Mouse (Mus musculus) embryonic facial prominence, embryonic 10.5 days (tissue): ENCODE data around the gene Apof. TPM values are rescaled to one million over a fixed set of nuclear protein-coding genes. Genes with fewer than 3 reads are reported as not detected.

Experiments
- DNase-seq: peaks from one replicate; pipeline ENCODE4 v3.0.0-alpha.2; 2017; ENCODE audit warnings: low spot score
- H3K27ac ChIP-seq: fragments of 300-500 bp; sonication (generic); replicated peaks from 2 replicates; pipeline ENCODE4 v1.5.1; 2016; ENCODE audit warnings: mild to moderate bottlenecking
- H3K27me3 ChIP-seq: fragments of 300-500 bp; sonication (generic); replicated peaks from 2 replicates; pipeline ENCODE4 v1.6.1; 2016; ENCODE audit warnings: low read depth, mild to moderate bottlenecking; ENCODE audit not compliant: poor library complexity, severe bottlenecking
- H3K36me3 ChIP-seq: fragments of 300-500 bp; sonication (generic); replicated peaks from 2 replicates; pipeline ENCODE4 v1.6.1; 2016; ENCODE audit warnings: mild to moderate bottlenecking, moderate library complexity
- H3K4me1 ChIP-seq: fragments of 300-500 bp; sonication (generic); 2 replicates; pipeline ENCODE4 v1.6.1; 2016
- H3K4me3 ChIP-seq: fragments of 300-500 bp; sonication (generic); 2 replicates; pipeline ENCODE4 v1.5.1; 2016; ENCODE audit warnings: mild to moderate bottlenecking, moderate library complexity
- H3K9me3 ChIP-seq: fragments of 300-500 bp; sonication (generic); 2 replicates; pipeline ENCODE4 v1.6.1; 2016; ENCODE audit warnings: mild to moderate bottlenecking
- WGBS: fragments of 180-500 bp; shearing (Covaris S2); methylation state at CpG from one replicate; pipeline ENCODE4 v1.1.7; 2016; 5-methylcytosine and 5-hydroxymethylcytosine counted together
- polyA plus RNA-seq: library from polyadenylated mRNA; unstranded; fragments of >200 nt; fragmentation: Nextera tagmentation; extraction: Ambion mirVana; gene quantifications from 2 replicates; pipeline ENCODE4 v1.2.1, GENCODE M21; 2016

The Apof gene
- polyA plus RNA-seq, 1 experiment from 2014 or later: not detected

DNA sequence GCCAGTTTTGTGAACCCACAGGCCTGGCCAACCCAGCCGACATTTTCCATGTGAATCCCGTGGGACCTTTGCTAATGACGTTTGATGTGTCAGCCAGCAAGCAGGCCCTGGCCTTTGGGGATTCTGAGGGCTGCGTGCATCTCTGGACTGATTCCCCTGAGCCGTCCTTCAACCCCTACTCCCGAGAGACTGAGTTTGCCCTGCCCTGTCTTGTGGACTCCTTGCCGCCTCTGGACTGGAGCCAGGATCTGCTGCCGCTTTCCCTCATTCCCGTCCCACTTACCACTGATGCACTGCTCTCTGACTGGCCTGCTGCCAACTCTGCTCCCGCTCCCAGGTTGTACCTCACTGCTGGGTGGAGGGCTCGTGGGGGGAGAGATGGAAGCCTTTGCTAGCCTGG, 41.7 kb downstream of the Apof start:
- no peak overlapping the region for H3K4me3 ChIP-seq
- no peak overlapping the region for H3K27ac ChIP-seq
- H3K27me3 ChIP-seq: no peaks in the 10 kb centered on the region
- H3K9me3 ChIP-seq: no peaks in the 10 kb centered on the region
- DNase-seq: no peak
- WGBS: 92% methylated on average over 11 of the region's 11 CpGs
- H3K36me3 ChIP-seq: peaks cover 91% of the 10 kb centered on the region
- no peaks in the 10 kb centered on the region for H3K4me1 ChIP-seq

DNA sequence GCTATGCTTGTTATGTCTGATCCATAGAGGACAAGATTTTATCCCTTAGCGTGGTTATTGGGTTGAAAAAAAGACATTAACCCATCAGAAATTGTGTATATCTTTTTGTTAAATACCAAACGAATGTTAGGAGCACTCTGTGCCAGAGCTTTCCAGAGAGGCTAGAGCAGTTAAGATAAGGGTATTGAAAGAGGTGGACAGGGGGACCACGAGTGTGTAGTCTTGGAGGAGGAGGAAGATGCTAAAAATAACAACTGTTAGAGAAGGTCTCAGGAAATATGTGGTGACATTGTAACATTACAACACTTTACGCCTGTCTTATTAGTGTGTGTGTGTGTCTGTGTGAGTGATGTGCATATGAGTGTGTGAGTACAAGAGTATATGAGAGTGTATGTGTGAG, 42.4 kb downstream of the Apof start:
- H3K4me3 ChIP-seq: no peak overlapping the region
- no peaks in the 10 kb centered on the region for H3K4me1 ChIP-seq
- H3K27ac ChIP-seq: no peak overlapping the region
- DNase-seq: no peak
- WGBS: 89% methylated on average over 4 of the region's 4 CpGs
- no peaks in the 10 kb centered on the region for H3K9me3 ChIP-seq
- peaks cover 94% of the 10 kb centered on the region for H3K36me3 ChIP-seq
- no peaks in the 10 kb centered on the region for H3K27me3 ChIP-seq

DNA sequence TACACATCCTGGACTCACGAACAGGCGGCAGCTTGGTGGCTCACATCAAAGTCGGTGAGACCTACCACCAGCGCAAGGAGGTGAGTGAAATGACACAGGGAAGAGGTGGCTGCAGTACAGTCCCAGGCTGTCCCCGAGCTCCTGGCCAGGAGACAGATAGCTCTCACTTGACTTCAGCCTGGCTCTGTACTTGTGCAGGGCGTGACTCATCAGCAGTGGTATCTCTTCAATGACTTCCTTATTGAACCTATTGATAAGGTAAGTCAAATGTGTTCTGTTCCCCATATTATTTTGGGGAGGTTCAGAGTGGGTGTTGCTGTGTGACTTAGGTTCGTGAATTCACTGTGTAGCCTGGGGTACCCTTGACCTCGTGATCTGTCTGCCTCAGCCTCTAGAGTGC, 47.1 kb downstream of the Apof start:
- H3K27me3 ChIP-seq: no peaks in the 10 kb centered on the region
- no peaks in the 10 kb centered on the region for H3K9me3 ChIP-seq
- no peak overlapping the region for H3K4me3 ChIP-seq
- H3K27ac ChIP-seq: no peak overlapping the region
- H3K4me1 ChIP-seq: no peaks in the 10 kb centered on the region
- 91% methylated on average over 8 of the region's 8 CpGs for WGBS
- H3K36me3 ChIP-seq: peaks cover 100% of the 10 kb centered on the region
- DNase-seq: no peak

Other genes starting within 250 kb of the Apof start
- gene Naca, start 233.1 kb upstream of the Apof start, polyA plus RNA-seq: 907 and 927 TPM in 2 replicates
- 711 and 729 TPM in 2 replicates for gene Ptges3, start 209.7 kb upstream of the Apof start, polyA plus RNA-seq
- 2,197 and 2,277 TPM in 2 replicates for gene Atp5b, start 185.4 kb upstream of the Apof start, polyA plus RNA-seq
- gene Baz2a, start 177.1 kb upstream of the Apof start, polyA plus RNA-seq: 14.7 and 17.5 TPM in 2 replicates
- 27.9 and 31.0 TPM in 2 replicates for gene Rbms2, start 88.4 kb upstream of the Apof start, polyA plus RNA-seq
- gene Gls2, start 74.2 kb upstream of the Apof start, polyA plus RNA-seq: 1.4 and 1.5 TPM in 2 replicates
- 31.3 and 31.8 TPM in 2 replicates for gene Spryd4, start 56.9 kb upstream of the Apof start, polyA plus RNA-seq
- gene Mip, start 42.8 kb upstream of the Apof start, polyA plus RNA-seq: not detected in 2 replicates
- 95.9 and 103 TPM in 2 replicates for gene Timeless, start 36.6 kb upstream of the Apof start, polyA plus RNA-seq
- gene Apon, start 14.6 kb upstream of the Apof start, polyA plus RNA-seq: 0.49 and 0.69 TPM in 2 replicates
- gene Stat2, start 1.9 kb downstream of the Apof start, polyA plus RNA-seq: 14.3 and 15.3 TPM in 2 replicates
- gene Il23a, start 30.1 kb downstream of the Apof start, polyA plus RNA-seq: 0.13 TPM in 1 of 2 replicates, not detected in the other
- 42.9 and 43.3 TPM in 2 replicates for gene Pan2, start 34.7 kb downstream of the Apof start, polyA plus RNA-seq
- 273 and 305 TPM in 2 replicates for gene Cnpy2, start 53.8 kb downstream of the Apof start, polyA plus RNA-seq
- gene Cs, start 69.1 kb downstream of the Apof start, polyA plus RNA-seq: 244 and 258 TPM in 2 replicates
- 9.5 and 11.1 TPM in 2 replicates for gene Coq10a, start 100.3 kb downstream of the Apof start, polyA plus RNA-seq
- 12.1 and 12.4 TPM in 2 replicates for gene Ankrd52, start 108.4 kb downstream of the Apof start, polyA plus RNA-seq
- gene Slc39a5, start 132.6 kb downstream of the Apof start, polyA plus RNA-seq: 0.13 and 0.36 TPM in 2 replicates
- gene Nabp2, start 142.8 kb downstream of the Apof start, polyA plus RNA-seq: 119 and 129 TPM in 2 replicates
- gene Rnf41, start 143.0 kb downstream of the Apof start, polyA plus RNA-seq: 42.1 and 44.6 TPM in 2 replicates
- gene Smarcc2, start 190.6 kb downstream of the Apof start, polyA plus RNA-seq: 77.3 and 85.9 TPM in 2 replicates
- 733 and 768 TPM in 2 replicates for gene Myl6, start 225.5 kb downstream of the Apof start, polyA plus RNA-seq
- 2.3 and 3.1 TPM in 2 replicates for gene Myl6b, start 230.0 kb downstream of the Apof start, polyA plus RNA-seq